Mouse (Mus musculus): ENCODE results near the gene Trappc5.
A peak's percentile ranks its signal among the peaks of the same experiment; 100 is the strongest.

Trappc5 gene

GRCm38 (mm10) chr8:3678831-3679230 is 2.7 kb downstream of the Trappc5 start:
- no peak for DNase-seq

GRCm38 (mm10) chr8:3679236-3679635 is 3.1 kb downstream of the Trappc5 start:
- no peak for DNase-seq

- no peak for DNase-seq
Observed at GRCm38 (mm10) chr8:3679656-3680055, 3.6 kb downstream of the Trappc5 start.

- no peak for DNase-seq
Observed at GRCm38 (mm10) chr8:3682435-3682834, 6.3 kb downstream of the Trappc5 start.

GRCm38 (mm10) chr8:3683408-3684176 is 7.5 kb downstream of the Trappc5 start:
- DNase-seq: no peak

GRCm38 (mm10) chr8:3684530-3684929 is 8.4 kb downstream of the Trappc5 start:
- no peak for DNase-seq

- no peak for DNase-seq
Observed at GRCm38 (mm10) chr8:3685422-3685821, 9.3 kb downstream of the Trappc5 start.

- DNase-seq: no peak
Observed at GRCm38 (mm10) chr8:3687537-3687936, 11.4 kb downstream of the Trappc5 start.

GRCm38 (mm10) chr8:3690774-3691173 is 14.7 kb downstream of the Trappc5 start:
- no peak for DNase-seq

GRCm38 (mm10) chr8:3694121-3694520 is 18.0 kb downstream of the Trappc5 start, which contains the start of gene Fcer2a:
Gene Fcer2a (minus strand): TSS chr8:3694175.
- DNase-seq: no peak

GRCm38 (mm10) chr8:3701491-3701890 is 25.4 kb downstream of the Trappc5 start:
- no peak for DNase-seq

- DNase-seq: peak; percentile 31
Observed at GRCm38 (mm10) chr8:3705711-3706110, 29.6 kb downstream of the Trappc5 start.

- no peak for DNase-seq
Observed at GRCm38 (mm10) chr8:3707611-3708010, 31.5 kb downstream of the Trappc5 start.

GRCm38 (mm10) chr8:3710312-3710711 is 34.2 kb downstream of the Trappc5 start:
- DNase-seq: no peak

- no peak for DNase-seq
Observed at GRCm38 (mm10) chr8:3711646-3712045, 35.5 kb downstream of the Trappc5 start.

GRCm38 (mm10) chr8:3717321-3717954 is 41.3 kb downstream of the Trappc5 start:
- no peak for DNase-seq

GRCm38 (mm10) chr8:3718559-3718958 is 42.5 kb downstream of the Trappc5 start:
- DNase-seq: peak; percentile 78

GRCm38 (mm10) chr8:3720551-3720950 is 44.5 kb downstream of the Trappc5 start, which contains the start of gene Clec4g:
Gene Clec4g (minus strand): TSS chr8:3720651.
- no peak for DNase-seq

- no peak for DNase-seq
Observed at GRCm38 (mm10) chr8:3721041-3721440, 44.9 kb downstream of the Trappc5 start.
